Mouse (Mus musculus) Muller cell, postnatal 12 days (primary cell): ENCODE data around the gene Slc39a9.

Source experiments
- DNase-seq: peaks from one replicate; pipeline ENCODE4 v3.0.0-alpha.2; 2015; ENCODE audit errors: inconsistent ontology term

The Slc39a9 gene

GRCm38 (mm10) chr12:80719141-80719540 lies 75.5 kb downstream of the Slc39a9 start:
- no peak for DNase-seq

GRCm38 (mm10) chr12:80720507-80720906 lies 76.8 kb downstream of the Slc39a9 start:
- DNase-seq: no peak

GRCm38 (mm10) chr12:80721458-80721857 lies 77.8 kb downstream of the Slc39a9 start:
- DNase-seq: no peak

- peak; percentile 58 for DNase-seq
Observed at GRCm38 (mm10) chr12:80724853-80725559, 81.3 kb downstream of the Slc39a9 start.

- no peak for DNase-seq
Observed at GRCm38 (mm10) chr12:80728207-80728606, 84.5 kb downstream of the Slc39a9 start.

- no peak for DNase-seq
Observed at GRCm38 (mm10) chr12:80728814-80729213, 85.1 kb downstream of the Slc39a9 start.

GRCm38 (mm10) chr12:80729758-80730530 lies 86.3 kb downstream of the Slc39a9 start:
- no peak for DNase-seq

- DNase-seq: peak; percentile 73
Observed at GRCm38 (mm10) chr12:80730567-80730966, 86.9 kb downstream of the Slc39a9 start.
